Mouse (Mus musculus): ENCODE data around the gene Phf7. TPM values are rescaled to one million over a fixed set of nuclear protein-coding genes. Genes with fewer than 3 reads are reported as not detected.

The Phf7 gene
- total RNA-seq, 2 experiments from 2014 or later = 3.5 to 3.6 TPM

DNA sequence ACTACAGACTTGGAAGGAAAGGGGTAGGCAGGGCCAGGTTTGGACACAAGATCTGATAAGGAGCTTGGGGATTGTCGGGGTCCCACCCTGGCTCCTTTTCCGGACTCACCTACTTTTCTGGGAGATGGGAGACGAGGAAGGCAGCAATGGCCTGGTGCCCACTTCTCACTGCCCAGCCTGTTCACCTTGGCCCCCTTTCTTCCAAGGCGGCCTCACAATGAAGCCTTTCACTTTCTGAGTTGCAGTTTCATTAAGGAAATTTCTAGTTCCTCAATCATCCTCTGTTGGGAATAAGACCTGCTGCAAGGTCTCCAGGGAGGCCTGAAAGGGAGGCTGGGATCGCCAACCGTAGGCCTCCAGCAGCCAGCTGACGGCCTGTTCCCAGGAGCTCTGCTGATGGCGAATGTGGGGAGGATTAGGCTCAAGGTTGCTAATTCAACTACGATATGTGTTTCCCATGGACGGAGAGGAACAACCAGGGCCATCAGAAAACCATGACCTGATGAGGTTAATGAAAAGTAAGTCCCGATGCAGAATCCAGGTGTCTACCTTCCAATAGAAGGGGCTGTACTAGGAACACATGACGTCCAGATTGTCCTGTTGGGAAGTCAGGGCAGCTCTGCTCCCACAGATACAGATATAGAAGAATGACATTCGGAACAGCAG lies 18.6 kb downstream of the Phf7 start:
- DNase-seq = no peak

DNA sequence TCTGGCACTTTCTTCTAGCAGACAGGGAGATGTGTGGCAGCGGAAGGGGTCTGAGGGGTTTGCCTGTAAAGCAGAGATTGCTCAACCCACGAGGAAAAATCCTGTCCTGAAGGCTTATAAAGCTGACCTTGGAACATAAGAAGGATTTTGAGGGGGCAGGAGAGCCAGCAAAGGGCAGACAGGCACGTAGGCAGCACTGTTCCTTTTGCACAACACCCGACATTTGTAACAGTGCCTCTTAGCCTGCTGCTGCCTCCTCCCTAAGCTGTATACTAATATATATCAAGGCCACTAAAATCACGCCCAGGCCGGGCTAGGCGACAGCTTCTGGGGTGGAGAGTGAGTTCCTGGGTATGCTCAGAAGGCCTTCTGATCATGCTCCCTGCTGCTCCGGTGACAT lies 20.7 kb downstream of the Phf7 start:
- DNase-seq = no peak

GRCm38 (mm10) chr14:31228234-31228633 lies 22.9 kb downstream of the Phf7 start:
- no peak for DNase-seq

DNA sequence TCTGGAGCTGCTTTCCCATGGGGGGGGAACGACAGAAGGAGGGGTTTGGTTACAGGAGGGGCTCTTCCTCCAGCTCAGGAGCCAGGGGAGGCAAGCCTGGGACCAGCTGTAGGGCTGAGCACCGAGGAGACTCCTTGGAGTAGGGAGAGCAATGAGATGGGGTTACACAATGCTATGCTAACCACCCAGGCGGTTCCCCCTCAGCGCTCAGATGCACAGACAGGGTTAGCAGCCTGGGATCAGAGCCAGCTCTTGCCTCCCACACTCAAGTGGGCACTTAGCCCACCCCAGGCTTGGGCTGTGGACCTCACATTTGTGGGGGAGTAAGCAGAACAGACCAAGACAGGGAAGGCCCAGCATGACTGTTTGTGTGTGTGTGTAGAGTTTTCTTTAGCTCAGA lies 24.1 kb downstream of the Phf7 start:
- peak; percentile 41 to 62 for DNase-seq

- no peak for DNase-seq
These were observed 33.5 kb downstream of the Phf7 start, which contains the start of gene Sema3g for GRCm38 (mm10) chr14:31217666-31218065. Gene Sema3g, plus strand, starts transcription at chr14:31217860.

DNA sequence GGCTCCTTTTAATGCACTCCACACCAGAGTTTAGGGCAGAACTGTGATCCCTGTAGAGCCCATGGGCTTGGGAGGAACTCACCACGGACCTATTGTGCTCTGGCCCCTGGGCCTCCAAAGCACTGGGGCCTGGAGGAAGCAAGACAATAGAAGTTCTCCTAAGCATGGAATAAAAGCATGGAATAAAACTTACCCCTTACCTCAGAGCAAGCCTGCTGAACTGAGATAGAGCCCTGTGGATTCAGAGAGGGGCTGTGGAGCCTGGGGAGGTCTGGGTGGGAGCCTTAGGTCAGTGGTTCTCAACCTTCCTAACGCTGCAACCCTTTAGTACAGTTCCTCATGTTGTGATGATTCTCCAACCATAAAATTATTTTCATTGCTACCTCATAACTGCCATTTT lies 34.3 kb downstream of the Phf7 start, which contains the start of gene Nisch:
TSS of gene Nisch (minus strand) at position 101 of the 400 bp plus-strand sequence.
- no peak for DNase-seq

DNA sequence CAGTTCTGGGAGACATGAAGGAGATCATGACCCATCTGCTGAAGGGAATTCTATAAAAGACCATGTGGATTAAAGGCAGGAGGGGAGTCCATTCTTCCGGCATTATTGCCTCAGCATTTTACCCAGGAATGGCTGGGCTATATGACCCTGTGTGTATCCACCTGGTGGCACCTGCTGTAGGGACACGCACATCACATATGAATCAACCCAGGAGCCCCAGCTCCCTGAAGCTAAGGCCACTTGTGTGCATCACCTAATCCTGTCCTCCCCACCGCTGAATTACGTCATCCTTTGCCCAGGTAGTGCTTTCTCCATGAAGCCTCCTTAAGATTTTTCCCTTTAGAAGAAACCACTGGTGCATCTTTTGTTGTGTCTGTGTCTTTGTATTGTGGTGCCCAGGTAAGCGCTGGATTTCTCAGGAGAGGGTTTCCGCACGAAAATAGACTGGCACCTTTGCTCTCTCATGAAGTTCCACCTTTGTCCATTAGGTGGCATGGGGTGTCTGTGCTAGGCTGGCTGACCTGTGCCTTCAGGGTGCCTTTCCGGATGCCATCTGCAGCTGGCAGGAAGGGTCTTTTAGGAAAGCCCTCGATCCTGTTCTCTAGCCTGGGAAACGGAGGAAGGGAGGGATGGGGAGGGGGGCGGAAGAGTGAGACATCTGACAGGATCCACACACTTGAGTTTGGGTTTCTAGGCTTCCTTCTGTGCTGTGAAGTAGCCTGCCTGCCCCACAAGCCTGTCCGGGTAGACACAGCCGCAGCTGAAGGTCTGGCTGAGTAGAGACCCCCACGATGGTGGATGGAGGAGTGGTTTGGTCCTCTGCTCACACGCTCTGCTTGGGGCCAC lies 35.7 kb downstream of the Phf7 start:
- DNase-seq = peak in 1 of 2 experiments; percentile 38

DNA sequence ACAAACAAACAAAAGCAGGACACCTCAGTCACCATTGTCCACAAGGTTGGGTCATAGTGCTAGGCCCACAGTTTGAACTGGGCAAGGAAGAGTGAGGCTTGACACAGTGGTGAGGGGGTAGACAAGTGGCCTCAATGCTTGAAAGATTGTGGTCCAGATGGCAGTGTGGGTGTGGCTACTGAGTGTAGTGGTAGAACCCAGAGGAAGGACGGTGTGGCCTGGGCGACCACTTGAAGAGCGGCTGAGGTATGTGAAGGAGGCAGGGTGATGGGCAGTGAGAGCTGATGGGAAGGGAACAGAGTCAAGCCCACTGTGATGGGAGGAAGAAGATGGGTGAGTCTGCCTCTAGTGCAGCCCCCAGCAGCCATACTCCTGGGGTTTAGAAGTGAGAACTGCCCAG lies 36.4 kb downstream of the Phf7 start:
- DNase-seq = no peak

- no peak for DNase-seq
These were observed 37.2 kb downstream of the Phf7 start for GRCm38 (mm10) chr14:31213868-31214267.

GRCm38 (mm10) chr14:31212499-31212898 lies 38.6 kb downstream of the Phf7 start:
- no peak for DNase-seq

DNA sequence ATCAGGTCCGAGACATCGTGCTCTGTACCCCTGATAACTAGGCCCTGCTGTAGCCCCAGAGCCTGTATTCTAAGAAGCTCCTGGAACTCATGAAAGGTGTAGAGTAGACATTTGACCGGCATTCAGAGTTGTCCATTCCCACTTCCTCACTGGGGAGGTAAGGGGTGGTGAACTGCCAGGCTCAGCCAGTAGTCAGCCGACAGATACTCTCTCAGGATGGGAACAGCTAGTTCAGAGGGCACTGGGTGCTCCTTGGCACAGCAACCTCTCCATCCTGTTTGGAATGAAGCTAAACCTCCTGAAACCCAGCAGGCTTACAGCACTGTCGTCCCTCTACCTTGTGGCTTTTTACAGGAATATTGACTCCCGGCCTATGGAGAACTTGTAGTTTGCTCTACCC lies 39.3 kb downstream of the Phf7 start:
- no peak for DNase-seq

DNA sequence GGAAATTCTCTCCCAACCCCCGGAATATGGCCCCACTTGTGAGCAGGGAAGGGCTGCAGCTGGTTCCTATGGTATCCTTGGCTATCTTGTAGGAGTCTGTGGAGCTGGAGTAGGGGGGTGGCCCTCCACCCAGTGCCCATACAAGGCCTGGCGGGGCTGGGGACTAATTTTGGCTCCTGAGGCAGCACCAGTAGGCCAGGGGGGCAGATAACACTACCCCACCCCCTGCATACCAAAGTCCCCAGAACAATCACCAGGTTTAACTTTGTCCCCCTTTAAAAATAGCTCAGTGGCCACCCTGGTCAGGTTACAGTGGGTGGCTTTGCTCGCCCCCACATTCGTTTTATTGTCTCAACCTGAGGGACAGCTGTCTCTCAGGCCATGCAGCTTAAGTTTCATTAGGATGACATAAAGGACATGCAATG lies 42.0 kb downstream of the Phf7 start:
- DNase-seq = no peak

- no peak for DNase-seq
These were observed 43.0 kb downstream of the Phf7 start, which contains the start of gene Tnnc1 for GRCm38 (mm10) chr14:31208084-31208483. Gene Tnnc1, plus strand, starts transcription at chr14:31208312.

- DNase-seq = no peak
These were observed 43.9 kb downstream of the Phf7 start for GRCm38 (mm10) chr14:31207070-31207830.

DNA sequence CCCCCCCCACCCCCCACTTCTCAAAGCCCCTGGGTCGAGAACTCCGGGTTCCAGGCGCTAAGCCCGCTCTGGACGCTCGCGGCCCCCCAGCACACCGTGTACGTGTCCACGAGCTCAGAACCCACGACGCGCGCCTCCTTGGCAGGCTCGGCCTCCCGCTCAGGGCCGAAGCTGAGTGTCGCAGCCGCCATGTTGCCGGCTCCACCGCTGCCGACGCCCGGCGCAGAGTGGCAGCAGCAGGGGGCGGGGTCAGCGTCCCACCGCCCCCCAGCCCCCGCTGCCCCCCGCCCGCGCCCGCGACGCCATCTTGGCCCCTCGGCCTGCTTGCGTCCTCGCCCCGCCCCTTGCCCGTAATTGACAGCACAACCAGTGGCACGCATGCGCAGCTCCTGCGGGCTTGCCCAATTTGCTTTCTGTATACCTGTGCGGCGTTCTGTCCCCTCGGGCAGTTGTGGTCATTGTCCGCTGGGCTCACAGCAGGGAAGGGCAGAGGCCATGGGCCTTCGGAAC lies 44.6 kb downstream of the Phf7 start:
- peak; percentile 92 for DNase-seq

DNA sequence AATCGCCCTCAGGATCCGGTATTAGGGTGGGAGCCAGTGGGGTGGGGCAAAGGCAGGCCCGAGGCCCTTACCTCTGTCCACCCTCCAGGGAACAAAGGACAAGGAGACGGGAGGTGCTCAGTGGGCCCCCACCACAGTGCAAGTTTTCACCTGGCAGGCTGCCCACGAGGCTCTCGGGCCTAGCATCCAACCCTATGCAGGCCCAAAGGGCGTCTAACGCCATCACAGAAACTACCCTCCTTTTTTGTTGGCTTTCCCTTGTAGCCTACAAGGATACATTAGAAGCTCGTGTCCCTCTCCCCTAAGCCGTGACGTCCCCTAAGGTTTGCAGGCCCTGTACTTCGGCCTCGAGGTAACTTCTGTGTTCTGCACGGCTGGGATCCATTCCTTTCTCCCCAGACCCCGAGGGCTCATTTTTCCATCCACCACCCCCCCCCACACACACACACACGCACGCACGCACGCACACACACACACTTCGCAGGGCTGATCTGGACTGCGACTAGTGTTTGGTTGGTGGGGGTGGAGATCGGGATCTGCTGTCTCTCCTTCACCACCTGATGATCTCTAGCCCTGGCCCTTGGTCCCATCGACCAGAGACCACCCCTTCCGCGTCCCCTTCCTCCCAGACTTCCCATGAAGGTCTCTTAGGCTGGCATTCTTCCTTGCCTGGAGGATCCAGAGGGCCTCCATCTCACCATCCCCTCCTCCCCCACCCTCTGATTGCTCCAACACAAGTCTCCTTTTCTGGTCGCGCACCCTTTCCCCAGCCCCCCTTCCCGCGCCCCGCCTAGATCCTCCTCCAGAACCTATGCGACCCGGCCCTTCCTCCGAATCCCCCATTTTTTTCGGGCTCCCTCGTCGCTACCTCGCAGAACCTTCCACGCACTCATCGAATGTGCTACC lies 45.3 kb downstream of the Phf7 start:
- peak; percentile 39 to 49 for DNase-seq

GRCm38 (mm10) chr14:31205244-31205561 lies 45.9 kb downstream of the Phf7 start:
- DNase-seq = no peak

GRCm38 (mm10) chr14:31204844-31205243 lies 46.3 kb downstream of the Phf7 start:
- no peak for DNase-seq

GRCm38 (mm10) chr14:31200038-31200437 lies 51.1 kb downstream of the Phf7 start:
- no peak for DNase-seq

DNA sequence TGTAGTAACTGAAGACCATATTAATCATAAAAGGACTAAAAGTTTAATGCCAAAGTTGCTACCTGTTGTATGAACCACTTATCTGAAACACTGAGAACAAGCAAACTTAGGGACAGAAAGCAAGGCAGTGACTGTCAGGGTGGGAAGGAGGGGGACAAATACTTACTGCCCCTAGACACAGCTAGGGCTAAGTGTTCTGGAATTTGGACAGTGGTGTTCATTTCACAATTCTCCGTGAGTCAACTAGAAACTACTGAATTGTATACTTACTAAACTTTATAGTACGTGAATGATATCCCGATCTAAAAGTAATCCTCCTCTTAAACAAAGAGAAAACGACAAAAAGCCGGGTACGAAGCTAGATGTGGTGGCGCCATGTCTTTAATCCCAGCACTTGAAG lies 51.5 kb downstream of the Phf7 start:
- no peak for DNase-seq
